Mouse (Mus musculus): ENCODE data around the gene Bap1.

Gene Bap1

GRCm38 (mm10) chr14:31251084-31251604 is at the start of gene Bap1, which contains the start of gene Phf7:
Gene Bap1 (plus strand): TSS chr14:31251450.
Gene Phf7 (minus strand): TSS chr14:31251317.
- no peak for DNase-seq (ENCODE audit: extremely low read depth, low read depth, low spot score)

GRCm38 (mm10) chr14:31204844-31205243 is 46.4 kb upstream of the Bap1 start:
- DNase-seq (ENCODE audit: extremely low read depth, low read depth, low spot score): no peak

DNA sequence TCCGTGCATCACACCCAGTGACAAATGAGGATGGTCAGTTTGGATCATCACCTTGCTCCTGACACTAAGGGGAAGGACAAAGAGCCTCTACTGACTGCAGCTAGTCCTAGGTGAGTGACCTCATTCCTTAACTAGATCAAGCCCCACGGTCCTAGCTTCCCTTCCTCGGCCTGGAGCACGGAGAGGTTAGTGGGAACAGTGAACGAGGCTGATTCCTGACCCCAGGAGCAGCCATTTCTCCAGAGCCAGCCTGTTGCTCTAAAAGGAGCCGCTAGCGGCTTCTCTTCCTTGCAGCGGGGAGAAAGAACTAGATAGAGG is 46.0 kb upstream of the Bap1 start:
- DNase-seq (ENCODE audit: extremely low read depth, low read depth, low spot score): no peak

DNA sequence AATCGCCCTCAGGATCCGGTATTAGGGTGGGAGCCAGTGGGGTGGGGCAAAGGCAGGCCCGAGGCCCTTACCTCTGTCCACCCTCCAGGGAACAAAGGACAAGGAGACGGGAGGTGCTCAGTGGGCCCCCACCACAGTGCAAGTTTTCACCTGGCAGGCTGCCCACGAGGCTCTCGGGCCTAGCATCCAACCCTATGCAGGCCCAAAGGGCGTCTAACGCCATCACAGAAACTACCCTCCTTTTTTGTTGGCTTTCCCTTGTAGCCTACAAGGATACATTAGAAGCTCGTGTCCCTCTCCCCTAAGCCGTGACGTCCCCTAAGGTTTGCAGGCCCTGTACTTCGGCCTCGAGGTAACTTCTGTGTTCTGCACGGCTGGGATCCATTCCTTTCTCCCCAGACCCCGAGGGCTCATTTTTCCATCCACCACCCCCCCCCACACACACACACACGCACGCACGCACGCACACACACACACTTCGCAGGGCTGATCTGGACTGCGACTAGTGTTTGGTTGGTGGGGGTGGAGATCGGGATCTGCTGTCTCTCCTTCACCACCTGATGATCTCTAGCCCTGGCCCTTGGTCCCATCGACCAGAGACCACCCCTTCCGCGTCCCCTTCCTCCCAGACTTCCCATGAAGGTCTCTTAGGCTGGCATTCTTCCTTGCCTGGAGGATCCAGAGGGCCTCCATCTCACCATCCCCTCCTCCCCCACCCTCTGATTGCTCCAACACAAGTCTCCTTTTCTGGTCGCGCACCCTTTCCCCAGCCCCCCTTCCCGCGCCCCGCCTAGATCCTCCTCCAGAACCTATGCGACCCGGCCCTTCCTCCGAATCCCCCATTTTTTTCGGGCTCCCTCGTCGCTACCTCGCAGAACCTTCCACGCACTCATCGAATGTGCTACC is 45.4 kb upstream of the Bap1 start:
- no peak for DNase-seq (ENCODE audit: extremely low read depth, low read depth, low spot score)

DNA sequence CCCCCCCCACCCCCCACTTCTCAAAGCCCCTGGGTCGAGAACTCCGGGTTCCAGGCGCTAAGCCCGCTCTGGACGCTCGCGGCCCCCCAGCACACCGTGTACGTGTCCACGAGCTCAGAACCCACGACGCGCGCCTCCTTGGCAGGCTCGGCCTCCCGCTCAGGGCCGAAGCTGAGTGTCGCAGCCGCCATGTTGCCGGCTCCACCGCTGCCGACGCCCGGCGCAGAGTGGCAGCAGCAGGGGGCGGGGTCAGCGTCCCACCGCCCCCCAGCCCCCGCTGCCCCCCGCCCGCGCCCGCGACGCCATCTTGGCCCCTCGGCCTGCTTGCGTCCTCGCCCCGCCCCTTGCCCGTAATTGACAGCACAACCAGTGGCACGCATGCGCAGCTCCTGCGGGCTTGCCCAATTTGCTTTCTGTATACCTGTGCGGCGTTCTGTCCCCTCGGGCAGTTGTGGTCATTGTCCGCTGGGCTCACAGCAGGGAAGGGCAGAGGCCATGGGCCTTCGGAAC is 44.7 kb upstream of the Bap1 start:
- no peak for DNase-seq (ENCODE audit: extremely low read depth, low read depth, low spot score)

DNA sequence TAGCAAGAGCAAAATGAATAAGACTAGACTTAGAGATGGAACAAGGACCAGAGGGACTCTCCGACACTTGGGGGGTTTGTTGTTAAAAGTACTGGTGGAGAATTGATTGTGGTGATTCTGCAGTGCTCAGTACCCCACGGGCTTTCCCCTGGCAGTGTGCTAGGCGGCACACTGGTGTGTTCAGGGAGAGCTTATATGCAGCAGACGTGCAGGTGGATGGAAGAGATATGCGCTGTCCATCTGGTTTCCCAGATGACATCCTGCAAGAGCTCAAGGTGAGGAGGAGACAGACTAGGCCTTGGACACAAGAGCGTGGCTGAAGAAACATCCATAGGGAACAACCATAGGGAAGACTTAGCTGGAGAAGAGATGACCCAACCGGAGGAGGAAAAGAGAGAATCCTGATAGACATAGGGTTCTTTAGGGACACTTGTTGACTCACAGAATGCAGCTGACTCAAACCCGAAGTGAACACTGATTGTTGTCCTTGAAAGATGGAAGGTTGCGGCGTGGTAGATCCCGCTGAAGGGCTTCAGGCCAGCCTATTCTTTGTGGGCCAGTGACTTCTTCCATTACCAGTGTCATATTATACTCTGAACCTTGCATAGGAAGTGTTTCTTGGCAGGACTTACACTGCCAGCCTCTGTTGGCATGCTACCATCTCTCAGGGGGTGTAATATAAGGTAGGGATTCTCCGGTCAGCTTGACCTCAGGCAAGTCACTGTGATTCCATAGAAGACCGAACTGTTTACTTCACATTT is 44.0 kb upstream of the Bap1 start:
- no peak for DNase-seq (ENCODE audit: extremely low read depth, low read depth, low spot score)

GRCm38 (mm10) chr14:31208084-31208483 is 43.2 kb upstream of the Bap1 start, which contains the start of gene Tnnc1:
Gene Tnnc1 (plus strand): TSS chr14:31208312.
- no peak for DNase-seq (ENCODE audit: extremely low read depth, low read depth, low spot score)

DNA sequence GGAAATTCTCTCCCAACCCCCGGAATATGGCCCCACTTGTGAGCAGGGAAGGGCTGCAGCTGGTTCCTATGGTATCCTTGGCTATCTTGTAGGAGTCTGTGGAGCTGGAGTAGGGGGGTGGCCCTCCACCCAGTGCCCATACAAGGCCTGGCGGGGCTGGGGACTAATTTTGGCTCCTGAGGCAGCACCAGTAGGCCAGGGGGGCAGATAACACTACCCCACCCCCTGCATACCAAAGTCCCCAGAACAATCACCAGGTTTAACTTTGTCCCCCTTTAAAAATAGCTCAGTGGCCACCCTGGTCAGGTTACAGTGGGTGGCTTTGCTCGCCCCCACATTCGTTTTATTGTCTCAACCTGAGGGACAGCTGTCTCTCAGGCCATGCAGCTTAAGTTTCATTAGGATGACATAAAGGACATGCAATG is 42.1 kb upstream of the Bap1 start:
- no peak for DNase-seq (ENCODE audit: extremely low read depth, low read depth, low spot score)

GRCm38 (mm10) chr14:31211854-31212253 is 39.4 kb upstream of the Bap1 start:
- no peak for DNase-seq (ENCODE audit: extremely low read depth, low read depth, low spot score)

DNA sequence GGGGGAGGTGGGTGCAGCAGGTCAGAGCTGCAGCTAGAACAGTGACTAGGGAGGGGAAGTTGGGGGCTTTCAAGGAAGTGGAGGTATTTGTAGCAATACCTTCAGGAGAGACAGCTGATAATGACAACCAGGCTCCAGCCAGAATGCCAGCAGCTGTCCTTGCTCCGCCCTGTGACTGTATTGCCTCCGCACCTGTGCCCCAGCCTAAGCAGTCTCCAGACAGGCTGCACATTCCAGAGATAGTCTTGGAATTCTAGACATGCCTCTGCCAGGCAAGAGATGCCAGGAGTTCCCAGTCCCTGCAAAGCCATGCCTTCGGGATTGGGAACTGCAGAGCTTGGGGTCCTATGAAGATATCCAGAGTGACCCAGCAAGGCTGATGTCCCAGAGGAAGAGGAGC is 38.8 kb upstream of the Bap1 start:
- no peak for DNase-seq (ENCODE audit: extremely low read depth, low read depth, low spot score)

DNA sequence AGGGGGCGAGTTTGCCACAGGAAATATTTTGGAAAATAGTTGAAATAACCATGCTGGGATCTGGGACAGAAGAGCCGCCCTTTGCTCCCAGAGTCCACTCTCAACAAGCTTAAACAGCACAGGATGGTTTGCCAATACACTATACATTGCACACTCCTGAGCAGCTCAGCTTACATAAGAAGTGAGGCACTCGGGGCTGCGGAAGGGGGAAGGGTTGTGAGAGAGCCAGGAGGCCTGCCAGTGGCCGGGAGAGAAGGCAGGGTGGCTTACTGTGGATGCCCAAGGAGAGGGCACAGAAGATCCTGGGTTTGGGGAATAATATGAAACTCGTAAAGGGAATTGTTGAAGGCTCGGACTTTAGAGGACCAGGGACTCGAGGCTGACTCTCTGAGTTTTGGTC is 37.4 kb upstream of the Bap1 start:
- DNase-seq (ENCODE audit: extremely low read depth, low read depth, low spot score): no peak

- no peak for DNase-seq (ENCODE audit: extremely low read depth, low read depth, low spot score)
Measured at GRCm38 (mm10) chr14:31214684-31215083, 36.6 kb upstream of the Bap1 start.

GRCm38 (mm10) chr14:31215157-31216002 is 35.9 kb upstream of the Bap1 start:
- DNase-seq (ENCODE audit: extremely low read depth, low read depth, low spot score): no peak

- no peak for DNase-seq (ENCODE audit: extremely low read depth, low read depth, low spot score)
Measured at GRCm38 (mm10) chr14:31216846-31217245, 34.4 kb upstream of the Bap1 start, which contains the start of gene Nisch. Gene Nisch (minus strand): TSS chr14:31216946.

DNA sequence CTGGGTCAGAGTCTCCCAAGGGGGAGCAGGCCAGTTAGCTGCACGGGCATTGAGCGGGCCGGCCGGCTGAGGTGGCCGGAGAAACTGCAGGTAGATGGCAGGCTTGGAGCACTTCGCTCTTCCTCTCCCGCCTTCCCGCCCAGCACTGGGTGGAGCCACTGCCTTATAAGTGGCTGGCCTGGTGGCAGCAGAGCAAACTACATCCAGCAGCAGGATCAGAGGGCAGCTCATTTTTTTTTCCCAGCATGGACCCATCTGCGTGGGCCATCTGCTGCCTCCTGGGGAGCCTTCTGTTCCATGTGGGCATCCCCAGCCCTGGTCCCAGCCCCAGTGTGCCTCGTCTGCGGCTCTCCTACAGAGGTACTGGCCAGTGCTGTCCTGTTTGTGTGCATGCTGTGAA is 33.6 kb upstream of the Bap1 start, which contains the start of gene Sema3g:
Gene Sema3g (plus strand): TSS at position 195 of the 400 bp plus-strand sequence.
- no peak for DNase-seq (ENCODE audit: extremely low read depth, low read depth, low spot score)

- no peak for DNase-seq (ENCODE audit: extremely low read depth, low read depth, low spot score)
Measured at GRCm38 (mm10) chr14:31226978-31227377, 24.3 kb upstream of the Bap1 start.

- no peak for DNase-seq (ENCODE audit: extremely low read depth, low read depth, low spot score)
Measured at GRCm38 (mm10) chr14:31228234-31228633, 23.0 kb upstream of the Bap1 start.

- no peak for DNase-seq (ENCODE audit: extremely low read depth, low read depth, low spot score)
Measured at GRCm38 (mm10) chr14:31230442-31230841, 20.8 kb upstream of the Bap1 start.

- no peak for DNase-seq (ENCODE audit: extremely low read depth, low read depth, low spot score)
Measured at GRCm38 (mm10) chr14:31232404-31233069, 18.7 kb upstream of the Bap1 start.
